Mouse (Mus musculus) adrenal gland, adult 10 weeks (tissue): ENCODE data around the gene Olfr430. TPM values are rescaled to one million over a fixed set of nuclear protein-coding genes. Genes with fewer than 3 reads are reported as not detected.

Experiments
- polyA plus RNA-seq: library from polyadenylated mRNA; stranded (reverse); fragments of 350-450 nt; fragmentation: Illumina TruSeq; extraction: RNeasy Lipid Tissue Mini Kit (QIAGEN cat#74804); gene quantifications from one replicate; pipeline ENCODE4 v1.2.3, GENCODE M21; 2014; ENCODE audit warnings: low read depth, low replicate concordance

Gene Olfr430
- not detected for polyA plus RNA-seq

GRCm38 (mm10) chr1:174066305-174066704 is at the start of gene Olfr430:
Gene Olfr430 (plus strand): TSS chr1:174066605.

GRCm38 (mm10) chr1:174031698-174032097 is 34.7 kb upstream of the Olfr430 start, which contains the start of gene Ifi205:
Gene Ifi205 (minus strand): TSS chr1:174031810.

GRCm38 (mm10) chr1:174040523-174041177 is 25.8 kb upstream of the Olfr430 start, which contains the start of gene Olfr433:
Gene Olfr433 (plus strand): TSS chr1:174040705.

GRCm38 (mm10) chr1:174048893-174049292 is 17.5 kb upstream of the Olfr430 start, which contains the start of gene Olfr432:
Gene Olfr432 (plus strand): TSS chr1:174049205.

GRCm38 (mm10) chr1:174084031-174084430 is 17.6 kb downstream of the Olfr430 start, which contains the start of gene Olfr429:
Gene Olfr429 (plus strand): TSS chr1:174084331.

GRCm38 (mm10) chr1:174096591-174096990 is 30.2 kb downstream of the Olfr430 start, which contains the start of gene Olfr427:
Gene Olfr427 (plus strand): TSS chr1:174096891.

GRCm38 (mm10) chr1:174121062-174121461 is 54.7 kb downstream of the Olfr430 start, which contains the start of gene Olfr231:
Gene Olfr231 (minus strand): TSS chr1:174121162.

Other genes starting within 250 kb of the Olfr430 start
- 14.0 TPM for gene Ifi211, start 153.6 kb upstream of the Olfr430 start, polyA plus RNA-seq
- 98.6 TPM for gene Mndal, start 124.1 kb upstream of the Olfr430 start, polyA plus RNA-seq
- 74.8 TPM for gene Ifi203, start 123.9 kb upstream of the Olfr430 start, polyA plus RNA-seq
- gene Ifi202b, start 83.9 kb upstream of the Olfr430 start, polyA plus RNA-seq, result not detected
- gene Ifi205, start 34.8 kb upstream of the Olfr430 start, polyA plus RNA-seq, result 8.8 TPM
- not detected for gene Olfr433, start 25.9 kb upstream of the Olfr430 start, polyA plus RNA-seq
- gene Olfr432, start 17.4 kb upstream of the Olfr430 start, polyA plus RNA-seq, result not detected
- not detected for gene Olfr429, start 17.7 kb downstream of the Olfr430 start, polyA plus RNA-seq
- not detected for gene Olfr427, start 30.3 kb downstream of the Olfr430 start, polyA plus RNA-seq
- gene Olfr231, start 54.6 kb downstream of the Olfr430 start, polyA plus RNA-seq, result not detected
- not detected for gene Olfr424, start 64.9 kb downstream of the Olfr430 start, polyA plus RNA-seq
- gene Olfr420, start 89.0 kb downstream of the Olfr430 start, polyA plus RNA-seq, result not detected
- gene Spta1, start 106.2 kb downstream of the Olfr430 start, polyA plus RNA-seq, result not detected
- not detected for gene Olfr419, start 185.5 kb downstream of the Olfr430 start, polyA plus RNA-seq